19 mouse cellular contexts compared by ENCODE assay signal in genomic region chr2:178643053-178643402, GRCm38 (mm10).
A peak's percentile ranks its signal among the peaks of the same experiment; 100 is the strongest.
DNase-seq lines count a peak whose midpoint lies in the region; ATAC-seq and TF ChIP-seq lines count a peak whose summit lies in the region.
"Had no signal": no experiment of that assay in that cellular context is flagged by ENCODE, and none has a peak within 500 bp of the region (broad histone marks: within the 10 kb centered on the region; RNA-seq: fewer than 3 reads in every experiment).

No protein-coding gene starts in this region.

- no peak for TF ChIP-seq EP300 in lung, postnatal 0 days (IDR thresholded peaks at IDR 0.05)

- no peak overlapping the region for H3K27ac ChIP-seq in kidney, adult 2 months (ENCODE audit: insufficient read depth, low read depth, low read length)
- peak overlapping the region; percentile 90 for H3K27ac ChIP-seq in kidney, embryonic 16.5 days (ENCODE audit: low read length)
- peak overlapping the region; percentile 60 for H3K27ac ChIP-seq in lung, postnatal 0 days (ENCODE audit: low read length)
- no peak overlapping the region for H3K27ac ChIP-seq in forebrain, embryonic 16.5 days (ENCODE audit: low read length)
- H3K27ac ChIP-seq: embryonic facial prominence, embryonic 15.5 days; forebrain, embryonic 10.5 days had no signal

- H3K27me3 ChIP-seq in kidney, adult 2 months (replicated peaks; ENCODE audit: control insufficient read depth, insufficient read depth, low read length), result no peaks in the 10 kb centered on the region
- H3K27me3 ChIP-seq in kidney, embryonic 16.5 days (ENCODE audit: insufficient read depth, low read length), result no peaks in the 10 kb centered on the region
- no peaks in the 10 kb centered on the region for H3K27me3 ChIP-seq in lung, postnatal 0 days (replicated peaks; ENCODE audit: insufficient read depth, low read length)
- H3K27me3 ChIP-seq in forebrain, embryonic 16.5 days (replicated peaks; ENCODE audit: control insufficient read depth, insufficient read depth, low read length), result no peaks in the 10 kb centered on the region
- H3K27me3 ChIP-seq: embryonic facial prominence, embryonic 15.5 days; heart, embryonic 12.5 days had no signal

- WGBS in kidney, adult 2 months, result 38% methylated on average over 11 of the region's 11 CpGs
- 69% methylated on average over 11 of the region's 11 CpGs for WGBS in kidney, embryonic 16.5 days
- WGBS in lung, postnatal 0 days, result 48% methylated on average over 11 of the region's 11 CpGs
- 65% methylated on average over 11 of the region's 11 CpGs for WGBS in forebrain, embryonic 16.5 days

- H3K4me1 ChIP-seq in kidney, adult 2 months (ENCODE audit: control insufficient read depth, insufficient read depth, low read length), result peaks cover 7% of the 10 kb centered on the region; the same call in 1 of the 2 replicates
- H3K4me1 ChIP-seq in kidney, embryonic 16.5 days (ENCODE audit: insufficient read depth, low read length), result peaks cover 12% of the 10 kb centered on the region
- no peaks in the 10 kb centered on the region for H3K4me1 ChIP-seq in lung, postnatal 0 days (ENCODE audit: insufficient read depth, low read depth, low read length)
- peaks cover 5% of the 10 kb centered on the region for H3K4me1 ChIP-seq in forebrain, embryonic 16.5 days (replicated peaks; ENCODE audit: control insufficient read depth, insufficient read depth, low read length)
- H3K4me1 ChIP-seq: embryonic facial prominence, embryonic 15.5 days; heart, embryonic 12.5 days had no signal

- ATAC-seq in kidney, embryonic 16.5 days (ENCODE audit: low FRiP score, low TSS enrichment), result peak; percentile 67
- ATAC-seq in lung, postnatal 0 days, result peak; percentile 62
- ATAC-seq in forebrain, embryonic 16.5 days, result no peak

- H3K4me3 ChIP-seq in kidney, adult 2 months (ENCODE audit: insufficient read depth, low read depth, low read length), result no peak overlapping the region
- no peak overlapping the region for H3K4me3 ChIP-seq in kidney, embryonic 16.5 days (ENCODE audit: low read length)
- no peak overlapping the region for H3K4me3 ChIP-seq in lung, postnatal 0 days (ENCODE audit: low read depth, low read length)
- no peak overlapping the region for H3K4me3 ChIP-seq in forebrain, embryonic 16.5 days (replicated peaks; ENCODE audit: low read length)
- H3K4me3 ChIP-seq: embryonic facial prominence, embryonic 15.5 days; erythroblast, embryonic 14.5 days; forebrain, embryonic 10.5 days; heart, embryonic 12.5 days; hindbrain, embryonic 10.5 days had no signal

- H3K9me3 ChIP-seq in kidney, embryonic 16.5 days (ENCODE audit: low read length), result no peaks in the 10 kb centered on the region
- no peaks in the 10 kb centered on the region for H3K9me3 ChIP-seq in lung, postnatal 0 days (ENCODE audit: low read length)
- no peaks in the 10 kb centered on the region for H3K9me3 ChIP-seq in forebrain, embryonic 16.5 days (ENCODE audit: control insufficient read depth, low read length)
- H3K9me3 ChIP-seq: embryonic facial prominence, embryonic 15.5 days; forebrain, embryonic 10.5 days; heart, embryonic 12.5 days; hindbrain, embryonic 10.5 days had no signal

- peak overlapping the region; percentile 29 for H3K4me2 ChIP-seq in kidney, embryonic 16.5 days (replicated peaks; ENCODE audit: low read depth, low read length)
- H3K4me2 ChIP-seq in lung, postnatal 0 days (replicated peaks; ENCODE audit: low read depth, low read length), result peak overlapping the region; percentile 20; the same call in 1 of the 2 replicates
- no peak overlapping the region for H3K4me2 ChIP-seq in forebrain, embryonic 16.5 days (ENCODE audit: low read length)
- H3K4me2 ChIP-seq: embryonic facial prominence, embryonic 15.5 days; heart, embryonic 12.5 days had no signal

- peak; percentile 66 for DNase-seq in kidney, adult 2 months
- no peak for DNase-seq in kidney, postnatal 4 days
- no peak for DNase-seq in kidney, postnatal 14 days
- peak; percentile 65 for DNase-seq in lung, postnatal 0 days (ENCODE audit: low spot score)
- DNase-seq in lung, postnatal 36 days, result no peak
- no peak for DNase-seq in frontal cortex, postnatal 36 days (ENCODE audit: low spot score in 2 of 2)
- DNase-seq: adrenal gland, postnatal 10 days; cerebellum, adult 11 months; cerebellum, adult 8-10 months; cerebellum, postnatal 14 days; embryo, embryonic 11 days; gastrocnemius, postnatal 10 days had no signal

- TF ChIP-seq POLR2A in kidney, adult 2 months (IDR thresholded peaks at IDR 0.05; ENCODE audit: low read depth, low read length), result no peak

- H3K9ac ChIP-seq in kidney, embryonic 16.5 days (replicated peaks; ENCODE audit: low read length), result peak overlapping the region; percentile 41; the same call in 1 of the 2 replicates
- H3K9ac ChIP-seq in lung, postnatal 0 days (replicated peaks; ENCODE audit: low read depth), result no peak overlapping the region
- no peak overlapping the region for H3K9ac ChIP-seq in forebrain, embryonic 16.5 days (replicated peaks; ENCODE audit: low read depth, low read length)
- H3K9ac ChIP-seq: embryonic facial prominence, embryonic 15.5 days; heart, embryonic 12.5 days had no signal

- TF ChIP-seq CTCF in kidney, adult 2 months (conservative IDR thresholded peaks at IDR 0.05; ENCODE audit: insufficient read depth, insufficient read length, low read depth, low read length), result no peak
- TF ChIP-seq CTCF in lung, postnatal 0 days (IDR thresholded peaks at IDR 0.05), result no peak

- H3K36me3 ChIP-seq in kidney, adult 2 months (ENCODE audit: control insufficient read depth, insufficient read depth, low read length), result no peaks in the 10 kb centered on the region
- H3K36me3 ChIP-seq in kidney, embryonic 16.5 days (ENCODE audit: insufficient read depth, low read length), result no peaks in the 10 kb centered on the region
- no peaks in the 10 kb centered on the region for H3K36me3 ChIP-seq in lung, postnatal 0 days (ENCODE audit: insufficient read depth, low read length)
- H3K36me3 ChIP-seq in forebrain, embryonic 16.5 days (ENCODE audit: control insufficient read depth, insufficient read depth), result no peaks in the 10 kb centered on the region
- H3K36me3 ChIP-seq: embryonic facial prominence, embryonic 15.5 days; forebrain, embryonic 10.5 days; heart, embryonic 12.5 days; hindbrain, embryonic 10.5 days had no signal

Comparison
In these comparisons a context has a peak if more than half of its experiments do, and no peak if none do; other contexts are left out.
1. DNase-seq: peak in kidney, adult 2 months (single experiment) and lung, postnatal 0 days (single experiment); none in kidney, postnatal 4 days (0 of 2), kidney, postnatal 14 days (single experiment), lung, postnatal 36 days (single experiment) and frontal cortex, postnatal 36 days (0 of 2).
2. H3K27ac ChIP-seq: peak in kidney, embryonic 16.5 days (single experiment) and lung, postnatal 0 days (single experiment); none in kidney, adult 2 months (single experiment) and forebrain, embryonic 16.5 days (single experiment).